34 mouse cellular contexts compared by ENCODE assay signal in the genomic region with DNA sequence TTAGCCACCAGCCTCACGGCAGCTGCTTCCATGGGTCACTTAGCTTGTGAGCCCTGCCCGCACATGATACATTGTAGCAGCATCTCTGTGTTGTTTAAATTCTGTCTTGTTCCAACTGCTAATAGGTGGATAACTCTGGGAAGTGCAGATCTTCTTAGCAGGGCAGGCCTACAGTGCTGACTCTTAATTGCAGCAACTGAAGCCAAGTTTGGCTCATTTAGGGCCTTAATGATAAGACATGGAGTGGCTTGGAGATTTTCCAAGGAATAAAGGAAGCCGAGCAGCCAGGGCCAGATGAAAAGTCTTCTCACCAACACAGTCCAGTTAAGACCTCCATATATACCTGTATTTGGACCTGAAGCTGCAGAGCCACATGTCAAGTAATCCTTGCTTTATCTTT. TPM values are rescaled to one million over a fixed set of nuclear protein-coding genes. Genes with fewer than 3 reads are reported as not detected.
"Had no signal": no experiment of that assay in that cellular context is flagged by ENCODE, and none has a peak within 500 bp of the region (broad histone marks: within the 10 kb centered on the region; RNA-seq: fewer than 3 reads in every experiment).

No protein-coding gene starts in this region.

- H3K27ac ChIP-seq: kidney, embryonic 15.5 days; left cerebral cortex, adult 2 months; liver, embryonic 13.5 days; midbrain, embryonic 10.5 days; midbrain, embryonic 13.5 days; neural tube, embryonic 13.5 days; stomach, postnatal 0 days had no signal

- ATAC-seq: lung, postnatal 0 days; midbrain, embryonic 13.5 days; midbrain, embryonic 16.5 days had no signal

- H3K36me3 ChIP-seq: kidney, embryonic 15.5 days; liver, embryonic 13.5 days; midbrain, embryonic 10.5 days; midbrain, embryonic 13.5 days; neural tube, embryonic 13.5 days had no signal

- H3K4me3 ChIP-seq: kidney, embryonic 15.5 days; left cerebral cortex, adult 2 months; liver, embryonic 13.5 days; megakaryocyte, embryonic 14.5 days; midbrain, embryonic 10.5 days; midbrain, embryonic 13.5 days; myocyte; neural tube, embryonic 13.5 days had no signal

- H3K9ac ChIP-seq: kidney, embryonic 15.5 days; liver, embryonic 13.5 days; midbrain, embryonic 13.5 days; neural tube, embryonic 13.5 days had no signal

- H3K4me2 ChIP-seq: kidney, embryonic 15.5 days; liver, embryonic 13.5 days; midbrain, embryonic 13.5 days; neural tube, embryonic 13.5 days had no signal

- DNase-seq: kidney, adult 8-10 months; kidney, postnatal 10 days; kidney, postnatal 36 days; layer of hippocampus, postnatal 36 days; liver, embryonic 13.5 days; lung, adult 2 months; lung, postnatal 36 days; right cerebral cortex, adult 18-20 months; right cerebral cortex, postnatal 14 days; right cerebral cortex, postnatal 4 days; thymus, adult 18-20 months; thymus, postnatal 36 days had no signal

- H3K9me3 ChIP-seq: kidney, embryonic 15.5 days; liver, embryonic 13.5 days; megakaryocyte, embryonic 14.5 days; midbrain, embryonic 10.5 days; midbrain, embryonic 13.5 days; neural tube, embryonic 13.5 days had no signal

- H3K27me3 ChIP-seq: kidney, embryonic 15.5 days; liver, embryonic 13.5 days; megakaryocyte, embryonic 14.5 days; midbrain, embryonic 13.5 days; neural tube, embryonic 13.5 days had no signal

RNA-seq across cellular contexts. Expression of a gene that starts 15.7 kb away (rescaled TPM):
- total RNA-seq: layer of hippocampus, adult 8-10 months; layer of hippocampus, postnatal 10 days; layer of hippocampus, postnatal 36 days; left cerebral cortex, adult 2 months; left cerebral cortex, postnatal 10 days; left cerebral cortex, postnatal 36 days; liver, adult 2 months; monocyte, adult 5-6 weeks had no signal
- polyA plus RNA-seq: limb, embryonic 14.5 days; liver, adult 2 months; liver, embryonic 13.5 days; liver, embryonic 16.5 days; lung, adult 2 months; lung, postnatal 0 days; midbrain, embryonic 10.5 days; midbrain, embryonic 13.5 days; midbrain, embryonic 16.5 days; myocyte; neural tube, embryonic 13.5 days; stomach, embryonic 14.5 days; urinary bladder, adult 2 months had no signal

RNA-seq across cellular contexts. Expression of a gene that starts 16.7 kb away (rescaled TPM):
- total RNA-seq: layer of hippocampus, postnatal 36 days; left cerebral cortex, adult 2 months; left cerebral cortex, postnatal 36 days had no signal
- polyA plus RNA-seq: limb, embryonic 11.5 days; liver, adult 2 months; midbrain, embryonic 10.5 days; myocyte had no signal

RNA-seq across cellular contexts. Expression of a gene that starts 21.1 kb away (rescaled TPM):
- total RNA-seq: layer of hippocampus, adult 8-10 months; layer of hippocampus, postnatal 10 days; layer of hippocampus, postnatal 36 days; left cerebral cortex, adult 2 months; left cerebral cortex, postnatal 10 days; left cerebral cortex, postnatal 36 days; liver, adult 2 months had no signal
- polyA plus RNA-seq: kidney, embryonic 15.5 days; limb, embryonic 11.5 days; liver, embryonic 13.5 days; liver, embryonic 16.5 days; lung, postnatal 0 days; midbrain, embryonic 10.5 days; midbrain, embryonic 13.5 days; midbrain, embryonic 16.5 days; myocyte; neural tube, embryonic 13.5 days; stomach, embryonic 14.5 days; urinary bladder, adult 2 months had no signal

RNA-seq across cellular contexts. Expression of a gene that starts 39.8 kb away (rescaled TPM):
- total RNA-seq: layer of hippocampus, postnatal 10 days; layer of hippocampus, postnatal 36 days; left cerebral cortex, adult 2 months; left cerebral cortex, postnatal 36 days had no signal
- polyA plus RNA-seq: limb, embryonic 11.5 days; midbrain, embryonic 13.5 days; midbrain, embryonic 16.5 days; myocyte had no signal

RNA-seq across cellular contexts. Expression of a gene that starts 52.6 kb away (rescaled TPM):
- total RNA-seq: layer of hippocampus, adult 8-10 months; layer of hippocampus, postnatal 10 days; layer of hippocampus, postnatal 36 days; left cerebral cortex, adult 2 months; left cerebral cortex, postnatal 10 days; left cerebral cortex, postnatal 36 days; liver, adult 2 months; monocyte, adult 5-6 weeks; neutrophil, adult 5-6 weeks had no signal
- polyA plus RNA-seq: limb, embryonic 11.5 days; liver, adult 2 months; midbrain, embryonic 10.5 days; midbrain, embryonic 13.5 days; midbrain, embryonic 16.5 days; myocyte had no signal
